Mouse (Mus musculus) kidney, adult 2 months (tissue): Measurements from ENCODE around the gene Fam189b.

Source experiments
- CTCF ChIP-seq: fragments of 200-500 bp; conservative IDR thresholded peaks from 2 replicates; pipeline ENCODE4 v1.5.1; 2011; ENCODE audit warnings: low read depth, mild to moderate bottlenecking, control low read depth, low read length, moderate library complexity, mixed read lengths; ENCODE audit not compliant: insufficient read depth, insufficient read length
- POLR2A ChIP-seq: fragments of 200-500 bp; IDR thresholded peaks from one replicate; pipeline ENCODE4 v1.6.1; 2011; ENCODE audit warnings: low read depth, low read length, control low read depth

- TF ChIP-seq CTCF (no peak), POLR2A (no peak)
Observed at GRCm38 (mm10) chr3:89226361-89226760, 43.4 kb downstream of the Fam189b start.
